Mouse (Mus musculus) heart, adult 2 months (tissue): ENCODE measurements around the gene Oprm1. TPM values are rescaled to one million over a fixed set of nuclear protein-coding genes. Genes with fewer than 3 reads are reported as not detected.

Source experiments
- DNase-seq, 2 experiments: peaks; one replicate each; pipeline ENCODE4 v3.0.0; 2021
- H3K27ac ChIP-seq: fragments of 200-600 bp; 2 replicates; pipeline ENCODE4 v1.8.1; 2022
- H3K27me3 ChIP-seq: fragments of 200-500 bp; 2 replicates; pipeline ENCODE4 v1.6.1; 2012; ENCODE audit warnings: mild to moderate bottlenecking, low read length, inconsistent platforms, mixed read lengths; ENCODE audit not compliant: control insufficient read depth, insufficient read depth
- H3K36me3 ChIP-seq: fragments of 200-500 bp; 2 replicates; pipeline ENCODE4 v1.6.1; 2012; ENCODE audit warnings: low read length, inconsistent platforms; ENCODE audit not compliant: control insufficient read depth, insufficient read depth
- H3K4me1 ChIP-seq: fragments of 200-500 bp; 2 replicates; pipeline ENCODE4 v1.6.1; 2011; ENCODE audit warnings: low read length; ENCODE audit not compliant: control insufficient read depth, insufficient read depth
- H3K4me3 ChIP-seq: fragments of 200-600 bp; 2 replicates; pipeline ENCODE4 v1.8.1; 2022
- H3K79me2 ChIP-seq: fragments of 200-500 bp; replicated peaks from 2 replicates; pipeline ENCODE4 v1.6.1; 2012; ENCODE audit warnings: mild to moderate bottlenecking, inconsistent platforms, low read length, moderate library complexity, mixed read lengths; ENCODE audit not compliant: control insufficient read depth, insufficient read depth
- H3K9ac ChIP-seq: fragments of 200-500 bp; 2 replicates; pipeline ENCODE4 v1.6.1; 2012; ENCODE audit warnings: low read depth, mild to moderate bottlenecking, control low read depth, inconsistent platforms, low read length, mixed read lengths
- CTCF ChIP-seq: fragments of 200-600 bp; IDR thresholded peaks from 2 replicates; pipeline ENCODE4 v1.8.1; 2022; ENCODE audit warnings: antibody characterized with exemption, mild to moderate bottlenecking, moderate library complexity
- EP300 ChIP-seq: fragments of 200-500 bp; IDR thresholded peaks from 2 replicates; pipeline ENCODE4 v1.6.1; 2011; ENCODE audit warnings: low read depth, low read length, control low read depth; ENCODE audit not compliant: insufficient read depth
- POLR2A ChIP-seq: fragments of 200-500 bp; IDR thresholded peaks from 2 replicates; pipeline ENCODE4 v1.6.1; 2011; ENCODE audit warnings: mild to moderate bottlenecking, low read depth, low read length, control low read depth; ENCODE audit not compliant: insufficient read depth
- WGBS: fragments of 180-500 bp; shearing (Covaris S2); methylation state at CpG from one replicate; pipeline ENCODE4 v1.1.7; 2018; 5-methylcytosine and 5-hydroxymethylcytosine counted together
- intact Hi-C: fragments of 180-260 bp; cut with DNase I; formaldehyde crosslinking; loops from one replicate; pipeline ENCODE4 v1.15.1; 2025
- polyA plus RNA-seq: library from polyadenylated mRNA; depleted of rRNA; stranded (reverse); fragments of >200 nt; gene quantifications from 2 replicates; pipeline ENCODE4 v1.2.3, GENCODE M21; 2012
- total RNA-seq, 2 experiments: library from RNA; stranded (reverse); gene quantifications; 2 replicates each; pipeline ENCODE4 v1.2.3; 2021

Gene Oprm1
- total and polyA plus RNA-seq, 3 experiments: not detected

DNA sequence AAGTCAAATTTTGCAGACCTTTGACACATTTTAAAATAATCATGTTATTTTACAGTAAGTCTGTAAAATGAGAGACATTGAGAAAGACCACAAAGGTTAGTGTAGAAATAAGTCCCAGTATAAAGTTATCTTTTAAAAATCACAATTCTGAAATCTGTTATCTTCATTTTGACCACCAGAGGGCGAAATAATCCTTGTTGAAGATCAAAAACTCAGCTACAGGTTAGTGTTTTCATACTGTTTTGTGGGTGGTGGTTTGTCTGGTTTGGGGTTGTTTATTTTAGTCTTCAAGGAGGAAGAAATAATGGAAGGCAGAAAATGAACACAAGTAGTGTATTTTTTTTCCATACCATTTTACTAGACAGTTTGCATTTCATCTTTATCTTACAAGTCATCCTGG, 127.2 kb downstream of the Oprm1 start:
- Histone ChIP-seq H3K36me3 (no peaks in the 10 kb centered on the region), H3K4me3 (no peak overlapping the region), H3K27ac (no peak overlapping the region), H3K4me1 (no peaks in the 10 kb centered on the region), H3K27me3 (no peaks in the 10 kb centered on the region), H3K9ac (no peak overlapping the region), H3K79me2 (no peaks in the 10 kb centered on the region)
- intact Hi-C loops: loop anchor here (5.0 kb wide), 1 partner anchor 192 kb away; no protein-coding TSS in a partner anchor
- DNase-seq: no peak
- no peak for TF ChIP-seq EP300
- TF ChIP-seq CTCF: peak; percentile 81
- 3% methylated on average over 1 of the region's 1 CpGs for WGBS

DNA sequence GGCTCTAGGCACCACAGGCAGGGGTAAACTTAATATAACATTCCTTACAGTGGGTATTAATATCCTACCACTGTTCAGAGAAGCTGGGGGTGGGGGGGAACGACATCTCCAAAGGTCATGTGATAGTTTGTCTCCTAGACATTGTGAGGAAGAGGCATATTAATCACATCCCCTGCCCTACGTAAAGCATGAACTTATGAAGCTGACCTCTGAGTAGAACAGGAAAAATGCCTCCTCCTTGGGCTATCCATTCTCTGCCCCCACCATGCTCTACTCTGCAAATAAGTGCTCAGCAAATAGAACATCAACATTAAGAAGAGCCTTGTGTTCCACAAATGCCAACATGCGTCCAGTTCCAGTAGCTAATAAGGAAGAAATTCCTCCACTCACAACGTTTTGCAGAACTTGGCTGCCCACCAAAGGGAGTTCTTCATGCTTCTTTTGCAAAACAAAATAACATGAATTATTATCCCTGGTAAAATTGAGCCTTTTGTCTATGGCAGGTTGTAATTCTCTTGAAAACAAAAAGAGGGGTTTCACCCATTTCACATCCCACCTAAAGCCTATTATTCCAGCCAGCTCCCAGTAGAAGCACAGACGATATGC, 131.4 kb downstream of the Oprm1 start:
- H3K27me3 ChIP-seq: no peaks in the 10 kb centered on the region
- no peaks in the 10 kb centered on the region for H3K36me3 ChIP-seq
- DNase-seq: no peak
- no peaks in the 10 kb centered on the region for H3K79me2 ChIP-seq
- no peak overlapping the region for H3K4me3 ChIP-seq
- no peak overlapping the region for H3K27ac ChIP-seq
- TF ChIP-seq CTCF (no peak), POLR2A (no peak), EP300 (no peak)
- no peak overlapping the region for H3K9ac ChIP-seq
- no peaks in the 10 kb centered on the region for H3K4me1 ChIP-seq
- WGBS: 46% methylated on average over 5 of the region's 5 CpGs
- intact Hi-C loops: loop anchor here (5.0 kb wide), 1 partner anchor 188 kb away; no protein-coding TSS in a partner anchor

DNA sequence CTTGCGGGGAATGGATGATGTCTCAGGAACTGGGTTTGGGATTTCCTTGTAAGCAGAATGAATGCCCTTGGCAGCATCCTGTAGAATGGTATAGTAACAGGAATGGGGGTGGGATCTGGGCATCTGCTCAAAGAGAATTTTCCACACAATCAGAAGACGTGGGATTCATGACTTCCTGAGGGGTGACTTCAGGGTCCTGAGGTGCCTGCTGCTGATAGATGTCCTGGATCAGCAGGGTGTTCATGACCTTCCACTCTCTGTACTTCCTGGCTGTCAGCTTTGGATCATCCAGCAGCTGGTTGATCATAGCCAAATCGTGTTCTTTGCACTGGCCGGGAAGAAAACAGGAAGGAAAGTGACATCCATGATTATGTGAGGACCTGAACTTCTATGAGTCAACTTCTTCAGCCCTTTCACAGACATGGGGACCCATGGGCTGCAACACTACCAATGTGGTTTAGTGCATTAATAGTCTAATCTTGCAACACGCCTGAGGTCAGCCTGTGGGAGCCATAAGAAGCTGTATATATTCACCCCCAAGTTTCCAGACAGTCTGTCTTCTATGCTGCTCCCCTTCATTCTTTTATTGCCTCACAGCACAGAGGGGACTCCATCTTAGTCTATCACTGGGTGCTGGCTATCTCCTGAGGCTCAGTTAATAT, 132.2 kb downstream of the Oprm1 start:
- 42% methylated on average over 5 of the region's 5 CpGs for WGBS
- H3K4me1 ChIP-seq: no peaks in the 10 kb centered on the region
- H3K79me2 ChIP-seq: no peaks in the 10 kb centered on the region
- TF ChIP-seq EP300 (no peak), CTCF (no peak), POLR2A (no peak)
- no peak overlapping the region for H3K4me3 ChIP-seq
- intact Hi-C loops: no loop called here
- H3K36me3 ChIP-seq: no peaks in the 10 kb centered on the region
- H3K9ac ChIP-seq: no peak overlapping the region
- no peak overlapping the region for H3K27ac ChIP-seq
- no peaks in the 10 kb centered on the region for H3K27me3 ChIP-seq
- DNase-seq: no peak

DNA sequence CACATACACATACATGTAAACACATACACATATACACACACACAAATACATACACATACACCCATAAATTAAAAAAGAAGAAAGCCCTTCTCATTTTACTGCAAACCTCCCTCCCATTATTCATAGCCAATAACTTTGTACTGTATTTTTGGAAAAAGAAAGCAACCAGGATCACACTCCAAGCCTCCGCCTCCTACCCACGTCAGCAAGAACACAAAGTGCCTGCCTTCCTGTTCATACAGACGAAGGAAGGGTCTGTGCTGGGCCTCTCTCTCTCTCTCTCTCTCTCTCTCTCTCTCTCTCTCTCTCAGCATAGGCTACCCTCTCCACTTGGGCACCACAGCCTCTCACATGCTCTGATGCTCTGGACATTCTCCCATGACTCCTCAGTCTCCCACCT, 137.5 kb downstream of the Oprm1 start:
- TF ChIP-seq CTCF: no peak
- TF ChIP-seq POLR2A: no peak
- TF ChIP-seq EP300: no peak
- Histone ChIP-seq H3K9ac (no peak overlapping the region), H3K27me3 (no peaks in the 10 kb centered on the region), H3K4me3 (no peak overlapping the region), H3K4me1 (no peaks in the 10 kb centered on the region), H3K79me2 (no peaks in the 10 kb centered on the region), H3K27ac (no peak overlapping the region), H3K36me3 (no peaks in the 10 kb centered on the region)
- no peak for DNase-seq
- 42% methylated on average over 3 of the region's 3 CpGs for WGBS
- intact Hi-C loops: no loop called here

DNA sequence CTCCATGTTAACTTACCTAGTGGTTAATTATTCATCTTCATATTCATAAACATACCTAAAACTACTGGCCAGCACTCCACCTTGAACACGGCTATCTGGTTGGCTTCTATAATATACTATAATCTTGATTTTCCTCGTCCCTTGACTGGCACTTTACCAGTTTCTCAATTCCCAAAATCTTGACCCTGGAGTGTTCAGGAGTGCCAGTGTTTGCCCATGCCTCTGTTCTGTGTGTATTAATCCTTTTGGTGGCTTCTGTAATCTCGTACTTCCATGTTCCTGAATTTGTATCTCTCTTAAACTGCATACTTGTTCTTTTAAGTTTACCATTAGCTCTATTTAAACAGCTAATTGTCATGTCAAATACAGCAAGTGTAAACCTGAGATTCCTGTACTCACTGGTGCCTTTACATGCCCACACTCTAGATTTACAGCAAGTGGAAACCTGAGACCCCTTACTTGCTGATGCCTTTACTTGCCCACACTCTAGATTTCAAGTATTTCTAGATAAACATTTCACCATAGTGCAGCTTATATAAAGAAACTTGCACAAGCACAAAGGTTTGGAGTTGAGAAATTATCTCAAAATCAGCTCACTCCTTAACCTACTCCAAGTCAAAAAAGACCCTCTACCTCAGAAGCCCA, 138.5 kb downstream of the Oprm1 start:
- 65% methylated on average over 3 of the region's 3 CpGs for whole genome bisulfite sequencing
- Histone ChIP-seq H3K27me3 (no peaks in the 10 kb centered on the region), H3K79me2 (no peaks in the 10 kb centered on the region), H3K4me1 (no peaks in the 10 kb centered on the region), H3K27ac (no peak overlapping the region), H3K4me3 (no peak overlapping the region), H3K9ac (no peak overlapping the region), H3K36me3 (no peaks in the 10 kb centered on the region)
- no peak for TF ChIP-seq CTCF
- no peak for TF ChIP-seq EP300
- TF ChIP-seq POLR2A: no peak
- intact Hi-C loops: no loop called here
- no peak for DNase-seq

DNA sequence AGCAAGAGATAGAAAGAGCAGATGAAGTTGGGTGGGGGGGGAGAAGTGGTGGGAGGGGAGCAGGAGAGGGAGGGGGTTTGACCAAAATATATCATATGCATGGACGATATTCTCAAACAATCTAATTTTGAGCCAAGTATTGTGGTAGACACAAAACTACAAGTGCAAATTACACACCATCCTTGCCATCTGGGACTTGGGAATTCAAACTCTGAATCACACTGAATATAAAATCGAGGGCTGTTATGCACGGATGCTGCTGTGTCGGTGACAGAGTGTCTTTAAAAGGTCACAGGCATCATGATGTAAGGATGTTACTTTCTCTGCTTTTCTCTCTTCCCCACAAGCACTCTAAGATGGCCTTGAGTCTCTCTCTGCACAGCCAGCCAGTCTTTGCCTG, 141.8 kb downstream of the Oprm1 start:
- no peaks in the 10 kb centered on the region for H3K4me1 ChIP-seq
- DNase-seq: no peak
- no peaks in the 10 kb centered on the region for H3K27me3 ChIP-seq
- H3K36me3 ChIP-seq: no peaks in the 10 kb centered on the region
- 76% methylated on average over 4 of the region's 4 CpGs for WGBS
- TF ChIP-seq POLR2A (no peak), EP300 (no peak), CTCF (no peak)
- intact Hi-C loops: no loop called here
- no peak overlapping the region for H3K4me3 ChIP-seq
- no peak overlapping the region for H3K9ac ChIP-seq
- no peak overlapping the region for H3K27ac ChIP-seq
- H3K79me2 ChIP-seq: no peaks in the 10 kb centered on the region
